Mouse (Mus musculus): ENCODE measurements around the gene Fgfbp3. TPM values are rescaled to one million over a fixed set of nuclear protein-coding genes. Genes with fewer than 3 reads are reported as not detected.

Fgfbp3 gene
- polyA plus RNA-seq, 1 experiment from 2014 or later: 5.5 TPM

- Histone ChIP-seq H3K4me2 (ENCODE audit: low read depth, low read length) (no peak overlapping the region), H3K27ac (ENCODE audit: low read length) (no peak overlapping the region), H3K36me3 (ENCODE audit: control insufficient read depth, insufficient read depth, low read length) (no peaks in the 10 kb centered on the region), H3K27me3 (ENCODE audit: control insufficient read depth, insufficient read depth, low read depth, low read length) (no peaks in the 10 kb centered on the region), H3K9ac (ENCODE audit: low read length) (no peak overlapping the region), H3K4me3 (ENCODE audit: low read length) (no peak overlapping the region), H3K4me1 (replicated peaks; ENCODE audit: control insufficient read depth, insufficient read depth, low read length) (peaks cover 6% of the 10 kb centered on the region), H3K9me3 (ENCODE audit: control insufficient read depth, low read length) (no peaks in the 10 kb centered on the region)
- ATAC-seq (ENCODE audit: low read depth): no peak
Observed at GRCm38 (mm10) chr19:36932097-36932496, 12.7 kb upstream of the Fgfbp3 start.

GRCm38 (mm10) chr19:36929816-36930215, 10.4 kb upstream of the Fgfbp3 start:
- no peak overlapping the region for H3K27ac ChIP-seq (ENCODE audit: low read length)
- H3K4me1 ChIP-seq (replicated peaks; ENCODE audit: control insufficient read depth, insufficient read depth, low read length): peaks cover 13% of the 10 kb centered on the region
- no peaks in the 10 kb centered on the region for H3K9me3 ChIP-seq (ENCODE audit: control insufficient read depth, low read length)
- H3K9ac ChIP-seq (ENCODE audit: low read length): no peak overlapping the region
- no peaks in the 10 kb centered on the region for H3K27me3 ChIP-seq (ENCODE audit: control insufficient read depth, insufficient read depth, low read depth, low read length)
- no peaks in the 10 kb centered on the region for H3K36me3 ChIP-seq (ENCODE audit: control insufficient read depth, insufficient read depth, low read length)
- no peak for ATAC-seq (ENCODE audit: low read depth)
- no peak overlapping the region for H3K4me2 ChIP-seq (ENCODE audit: low read depth, low read length)
- no peak overlapping the region for H3K4me3 ChIP-seq (ENCODE audit: low read length)

GRCm38 (mm10) chr19:36927800-36928361, 8.5 kb upstream of the Fgfbp3 start:
- H3K4me2 ChIP-seq (ENCODE audit: low read depth, low read length): no peak overlapping the region; the same call in 1 of the 2 replicates
- H3K9ac ChIP-seq (ENCODE audit: low read length): no peak overlapping the region
- no peak overlapping the region for H3K27ac ChIP-seq (ENCODE audit: low read length)
- H3K9me3 ChIP-seq (ENCODE audit: control insufficient read depth, low read length): no peaks in the 10 kb centered on the region
- no peaks in the 10 kb centered on the region for H3K27me3 ChIP-seq (ENCODE audit: control insufficient read depth, insufficient read depth, low read depth, low read length)
- 73% methylated on average over 6 of the region's 6 CpGs for WGBS
- H3K36me3 ChIP-seq (ENCODE audit: control insufficient read depth, insufficient read depth, low read length): no peaks in the 10 kb centered on the region
- ATAC-seq (ENCODE audit: low read depth): no peak
- H3K4me1 ChIP-seq (replicated peaks; ENCODE audit: control insufficient read depth, insufficient read depth, low read length): peaks cover 18% of the 10 kb centered on the region
- H3K4me3 ChIP-seq (ENCODE audit: low read length): no peak overlapping the region

- H3K4me1 ChIP-seq (replicated peaks; ENCODE audit: control insufficient read depth, insufficient read depth, low read length): peaks cover 18% of the 10 kb centered on the region
- no peaks in the 10 kb centered on the region for H3K9me3 ChIP-seq (ENCODE audit: control insufficient read depth, low read length)
- peak overlapping the region; percentile 92 for H3K4me3 ChIP-seq (ENCODE audit: low read length)
- ATAC-seq (ENCODE audit: low read depth): no peak
- no peaks in the 10 kb centered on the region for H3K36me3 ChIP-seq (ENCODE audit: control insufficient read depth, insufficient read depth, low read length)
- peak overlapping the region; percentile 90 for H3K4me2 ChIP-seq (ENCODE audit: low read depth, low read length)
- WGBS: 1% methylated on average over 26 of the region's 26 CpGs
- H3K9ac ChIP-seq (ENCODE audit: low read length): peak overlapping the region; percentile 96
- no peaks in the 10 kb centered on the region for H3K27me3 ChIP-seq (ENCODE audit: control insufficient read depth, insufficient read depth, low read depth, low read length)
- peak overlapping the region; percentile 95 for H3K27ac ChIP-seq (ENCODE audit: low read length)
Observed at GRCm38 (mm10) chr19:36926553-36927236, 7.3 kb upstream of the Fgfbp3 start.

- WGBS: under 1% methylated on average over 79 of the region's 98 CpGs
- Histone ChIP-seq H3K36me3 (ENCODE audit: control insufficient read depth, insufficient read depth, low read length) (no peaks in the 10 kb centered on the region), H3K4me3 (ENCODE audit: low read length) (peak within 1 kb of the TSS; percentile 92), H3K9me3 (ENCODE audit: control insufficient read depth, low read length) (no peaks in the 10 kb centered on the region), H3K27me3 (ENCODE audit: control insufficient read depth, insufficient read depth, low read depth, low read length) (no peaks in the 10 kb centered on the region), H3K4me1 (replicated peaks; ENCODE audit: control insufficient read depth, insufficient read depth, low read length) (peaks cover 18% of the 10 kb centered on the region), H3K9ac (ENCODE audit: low read length) (peak within 1 kb of the TSS; percentile 96), H3K27ac (ENCODE audit: low read length) (peak within 1 kb of the TSS; percentile 95), H3K4me2 (ENCODE audit: low read depth, low read length) (peak within 1 kb of the TSS; percentile 90)
- peak; percentile 96 for ATAC-seq (ENCODE audit: low read depth)
Observed at GRCm38 (mm10) chr19:36925671-36926552, 6.5 kb upstream of the Fgfbp3 start, which contains the start of gene Btaf1. TSS of gene Btaf1 (plus strand) at chr19:36926079.

- ATAC-seq (ENCODE audit: low read depth): peak; percentile 18; the same call in 1 of the 2 replicates
- Histone ChIP-seq H3K36me3 (ENCODE audit: control insufficient read depth, insufficient read depth, low read length) (no peaks in the 10 kb centered on the region), H3K9ac (ENCODE audit: low read length) (no peak overlapping the region), H3K4me3 (ENCODE audit: low read length) (no peak overlapping the region), H3K27ac (ENCODE audit: low read length) (peak overlapping the region; percentile 73), H3K4me2 (ENCODE audit: low read depth, low read length) (no peak overlapping the region), H3K9me3 (ENCODE audit: control insufficient read depth, low read length) (no peaks in the 10 kb centered on the region), H3K27me3 (ENCODE audit: control insufficient read depth, insufficient read depth, low read depth, low read length) (no peaks in the 10 kb centered on the region), H3K4me1 (replicated peaks; ENCODE audit: control insufficient read depth, insufficient read depth, low read length) (peaks cover 18% of the 10 kb centered on the region)
- 42% methylated on average over 3 of the region's 3 CpGs for WGBS
Observed at GRCm38 (mm10) chr19:36922936-36923335, 3.5 kb upstream of the Fgfbp3 start.

- WGBS: 12% methylated on average over 2 of the region's 2 CpGs
- H3K36me3 ChIP-seq (ENCODE audit: control insufficient read depth, insufficient read depth, low read length): no peaks in the 10 kb centered on the region
- no peaks in the 10 kb centered on the region for H3K27me3 ChIP-seq (ENCODE audit: control insufficient read depth, insufficient read depth, low read depth, low read length)
- peaks cover 17% of the 10 kb centered on the region for H3K4me1 ChIP-seq (replicated peaks; ENCODE audit: control insufficient read depth, insufficient read depth, low read length)
- no peak overlapping the region for H3K4me3 ChIP-seq (ENCODE audit: low read length)
- no peak overlapping the region for H3K4me2 ChIP-seq (ENCODE audit: low read depth, low read length)
- H3K9me3 ChIP-seq (ENCODE audit: control insufficient read depth, low read length): no peaks in the 10 kb centered on the region
- H3K27ac ChIP-seq (ENCODE audit: low read length): peak overlapping the region; percentile 40
- no peak overlapping the region for H3K9ac ChIP-seq (ENCODE audit: low read length)
- no peak for ATAC-seq (ENCODE audit: low read depth)
Observed at GRCm38 (mm10) chr19:36922015-36922414, 2.6 kb upstream of the Fgfbp3 start.

- Histone ChIP-seq H3K9ac (ENCODE audit: low read length) (peak overlapping the region; percentile 95), H3K27me3 (ENCODE audit: control insufficient read depth, insufficient read depth, low read depth, low read length) (no peaks in the 10 kb centered on the region), H3K4me3 (ENCODE audit: low read length) (peak overlapping the region; percentile 98), H3K27ac (ENCODE audit: low read length) (peak overlapping the region; percentile 97), H3K4me1 (replicated peaks; ENCODE audit: control insufficient read depth, insufficient read depth, low read length) (peaks cover 11% of the 10 kb centered on the region), H3K4me2 (ENCODE audit: low read depth, low read length) (peak overlapping the region; percentile 85), H3K36me3 (ENCODE audit: control insufficient read depth, insufficient read depth, low read length) (no peaks in the 10 kb centered on the region), H3K9me3 (ENCODE audit: control insufficient read depth, low read length) (no peaks in the 10 kb centered on the region)
- WGBS: under 1% methylated on average over 68 of the region's 85 CpGs
- ATAC-seq (ENCODE audit: low read depth): peak; percentile 91
Observed at GRCm38 (mm10) chr19:36918441-36919301, 744 bp downstream of the Fgfbp3 start.
